In the genomic region with DNA sequence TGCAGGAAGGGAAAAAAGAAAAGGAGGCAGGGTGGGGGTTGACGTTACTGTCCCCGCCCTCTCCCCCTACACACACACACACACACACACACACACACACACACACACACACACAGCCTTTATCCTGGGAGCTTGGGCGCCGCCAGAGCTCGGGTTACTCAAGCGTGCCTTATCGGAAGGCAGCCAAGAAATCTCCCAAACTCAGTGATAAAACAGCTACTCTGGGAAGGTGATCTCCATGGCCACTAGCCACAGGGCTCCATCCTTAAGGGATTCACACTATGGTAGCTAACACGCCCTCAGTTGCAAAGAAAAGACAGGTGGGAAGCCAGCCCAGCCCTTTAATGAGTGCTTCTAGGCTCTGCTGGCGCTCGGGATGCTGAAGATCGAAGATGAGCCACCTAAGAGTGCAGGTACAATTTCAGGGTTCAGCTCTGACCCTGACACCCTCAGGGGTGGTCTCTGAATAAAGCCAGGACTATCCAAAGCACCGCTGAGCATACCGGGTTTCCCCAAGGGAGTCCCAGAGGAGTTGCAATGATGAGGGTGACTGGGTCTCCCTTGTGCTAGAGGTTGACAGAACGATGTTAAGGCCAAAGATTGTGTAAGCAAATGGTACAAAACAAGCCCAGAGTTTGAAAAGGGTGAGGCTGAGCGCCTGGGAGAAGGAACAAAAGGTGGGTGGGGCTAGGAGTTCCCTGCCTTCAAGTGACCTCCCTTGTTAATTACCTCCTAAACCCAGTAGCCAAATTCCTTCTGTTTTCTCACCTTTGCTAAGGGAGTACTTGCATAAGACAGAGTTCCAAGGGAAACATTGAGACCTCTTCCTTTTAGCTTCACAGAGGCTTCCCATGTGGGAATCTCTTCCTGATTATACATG, we compare ENCODE assay signal across 9 mouse cellular contexts. TPM values are rescaled to one million over a fixed set of nuclear protein-coding genes. Genes with fewer than 3 reads are reported as not detected.
A peak's percentile ranks its signal among the peaks of the same experiment; 100 is the strongest.
DNase-seq lines count a peak whose midpoint lies in the region; ATAC-seq and TF ChIP-seq lines count a peak whose summit lies in the region.
"Had no signal": no experiment of that assay in that cellular context is flagged by ENCODE, and none has a peak within 500 bp of the region (broad histone marks: within the 10 kb centered on the region; RNA-seq: fewer than 3 reads in every experiment).

No protein-coding gene starts in this region.

- DNase-seq in heart, adult 11 months, result no peak
- peak; percentile 16 for DNase-seq in forebrain, embryonic 10.5 days (ENCODE audit: extremely low spot score, low spot score)
- no peak for DNase-seq in liver, embryonic 14.5 days (ENCODE audit: low read depth in 3 of 3, low spot score in 3 of 3)
- no peak for DNase-seq in yolk sac, embryonic 10.5 days (ENCODE audit: low spot score)
- DNase-seq in adipocyte (ENCODE audit: low spot score), result no peak

- H3K27me3 ChIP-seq in heart, embryonic 16.5 days (ENCODE audit: control insufficient read depth, insufficient read depth, low read length), result peaks cover 16% of the 10 kb centered on the region
- peaks cover 29% of the 10 kb centered on the region for H3K27me3 ChIP-seq in forebrain, embryonic 10.5 days (ENCODE audit: poor library complexity, severe bottlenecking)
- peaks cover 16% of the 10 kb centered on the region for H3K27me3 ChIP-seq in kidney, embryonic 15.5 days
- H3K27me3 ChIP-seq in liver, embryonic 14.5 days (ENCODE audit: control insufficient read depth, insufficient read depth, low read length), result peaks cover 8% of the 10 kb centered on the region
- 0 out of 2 replicates have a peak, but pooled peaks cover 4% of the 10 kb centered on the region for H3K27me3 ChIP-seq in small intestine, adult 2 months (ENCODE audit: control insufficient read depth, insufficient read depth, low read length)

- 0 out of 2 replicates have a peak, but pooled peaks have one; percentile 32 for ATAC-seq in heart, embryonic 16.5 days (replicated peaks; ENCODE audit: extremely low read depth, insufficient read depth, low FRiP score)
- peak; percentile 66 for ATAC-seq in kidney, embryonic 15.5 days (replicated peaks; ENCODE audit: low FRiP score)
- no peak for ATAC-seq in liver, embryonic 14.5 days (ENCODE audit: insufficient read depth)

- TF ChIP-seq POLR2A in small intestine, adult 2 months (IDR thresholded peaks at IDR 0.05; ENCODE audit: low read depth, low read length), result no peak

- H3K9ac ChIP-seq in heart, embryonic 16.5 days (ENCODE audit: low read length), result no peak overlapping the region
- no peak overlapping the region for H3K9ac ChIP-seq in kidney, embryonic 15.5 days
- no peak overlapping the region for H3K9ac ChIP-seq in liver, embryonic 14.5 days (replicated peaks)

- no peak overlapping the region for H3K27ac ChIP-seq in heart, embryonic 16.5 days (ENCODE audit: low read length)
- H3K27ac ChIP-seq in forebrain, embryonic 10.5 days, result no peak overlapping the region
- no peak overlapping the region for H3K27ac ChIP-seq in kidney, embryonic 15.5 days
- no peak overlapping the region for H3K27ac ChIP-seq in liver, embryonic 14.5 days
- H3K27ac ChIP-seq in small intestine, adult 2 months (ENCODE audit: insufficient read depth, low read depth, low read length), result no peak overlapping the region

- TF ChIP-seq CTCF in liver, embryonic 14.5 days (IDR thresholded peaks at IDR 0.05; ENCODE audit: low read depth), result no peak
- TF ChIP-seq CTCF in small intestine, adult 2 months (IDR thresholded peaks at IDR 0.05; ENCODE audit: extremely low read depth, insufficient read length, insufficient replicate concordance, low read depth, low read length), result no peak

- peaks cover 2% of the 10 kb centered on the region; the same call in 1 of the 2 replicates for H3K4me1 ChIP-seq in heart, embryonic 16.5 days (ENCODE audit: control insufficient read depth, insufficient read depth, low read length)
- H3K4me1 ChIP-seq in forebrain, embryonic 10.5 days, result peaks cover 19% of the 10 kb centered on the region
- peaks cover 14% of the 10 kb centered on the region; the same call in 1 of the 2 replicates for H3K4me1 ChIP-seq in kidney, embryonic 15.5 days
- no peaks in the 10 kb centered on the region for H3K4me1 ChIP-seq in liver, embryonic 14.5 days (replicated peaks; ENCODE audit: control insufficient read depth in 2 of 2, insufficient read depth in 2 of 2, low read length in 1 of 2)
- peaks cover 2% of the 10 kb centered on the region; the same call in 1 of the 2 replicates for H3K4me1 ChIP-seq in small intestine, adult 2 months (ENCODE audit: control insufficient read depth, insufficient read depth, insufficient read length, low read length)

- no peaks in the 10 kb centered on the region for H3K36me3 ChIP-seq in heart, embryonic 16.5 days (ENCODE audit: control insufficient read depth, insufficient read depth)
- no peaks in the 10 kb centered on the region for H3K36me3 ChIP-seq in forebrain, embryonic 10.5 days (replicated peaks)
- no peaks in the 10 kb centered on the region for H3K36me3 ChIP-seq in kidney, embryonic 15.5 days
- no peaks in the 10 kb centered on the region for H3K36me3 ChIP-seq in liver, embryonic 14.5 days (replicated peaks; ENCODE audit: control insufficient read depth, insufficient read depth, low read depth)
- no peaks in the 10 kb centered on the region for H3K36me3 ChIP-seq in small intestine, adult 2 months (ENCODE audit: control insufficient read depth, insufficient read depth, low read length)
- H3K36me3 ChIP-seq: G1E had no signal

- H3K9me3 ChIP-seq in heart, embryonic 16.5 days (replicated peaks; ENCODE audit: control insufficient read depth, low read length), result no peaks in the 10 kb centered on the region
- no peaks in the 10 kb centered on the region for H3K9me3 ChIP-seq in forebrain, embryonic 10.5 days
- H3K9me3 ChIP-seq in kidney, embryonic 15.5 days (replicated peaks), result no peaks in the 10 kb centered on the region
- H3K9me3 ChIP-seq in liver, embryonic 14.5 days (ENCODE audit: control insufficient read depth, low read length), result no peaks in the 10 kb centered on the region

- TF ChIP-seq EP300 in liver, embryonic 14.5 days (IDR thresholded peaks at IDR 0.05; ENCODE audit: low read depth), result no peak

- peak overlapping the region; percentile 70 for H3K4me2 ChIP-seq in heart, embryonic 16.5 days (ENCODE audit: low read depth, low read length)
- H3K4me2 ChIP-seq in kidney, embryonic 15.5 days, result peak overlapping the region; percentile 91
- peak overlapping the region; percentile 24 for H3K4me2 ChIP-seq in liver, embryonic 14.5 days (ENCODE audit: low read depth)

- 8% methylated on average over 13 of the region's 15 CpGs for WGBS in heart, embryonic 16.5 days
- 4% methylated on average over 13 of the region's 15 CpGs for WGBS in forebrain, embryonic 10.5 days
- WGBS in kidney, embryonic 15.5 days, result 2% methylated on average over 13 of the region's 15 CpGs
- WGBS in liver, embryonic 14.5 days (ENCODE audit: insufficient replicate concordance), result 6% methylated on average over 15 of the region's 15 CpGs
- WGBS in small intestine, adult 2 months, result 4% methylated on average over 15 of the region's 15 CpGs

- H3K4me3 ChIP-seq in heart, embryonic 16.5 days (ENCODE audit: low read length), result peak overlapping the region; percentile 55
- peak overlapping the region; percentile 67 for H3K4me3 ChIP-seq in forebrain, embryonic 10.5 days
- peak overlapping the region; percentile 52 for H3K4me3 ChIP-seq in kidney, embryonic 15.5 days (replicated peaks)
- no peak overlapping the region for H3K4me3 ChIP-seq in liver, embryonic 14.5 days (ENCODE audit: insufficient read depth in 1 of 2, low read depth in 2 of 2, low read length in 2 of 2)
- 0 out of 2 replicates have a peak overlapping the region, but pooled peaks have one; percentile 3 for H3K4me3 ChIP-seq in small intestine, adult 2 months (ENCODE audit: low read depth, low read length)

RNA-seq across cellular contexts. Expression of a gene that starts 0.7 kb away (rescaled TPM):
- 1.7 and 2.9 TPM in 2 replicates for polyA plus RNA-seq in heart, embryonic 16.5 days (2015; fragmentation: Nextera tagmentation; extraction: Ambion mirVana)
- 0.22 and 0.41 TPM in 2 replicates for polyA plus RNA-seq in forebrain, embryonic 10.5 days (2016; fragmentation: Nextera tagmentation; extraction: Ambion mirVana)
- polyA plus RNA-seq in kidney, embryonic 15.5 days (2015; fragmentation: Nextera tagmentation; extraction: Ambion mirVana), result 1.5 and 2.0 TPM in 2 replicates
- polyA plus RNA-seq in liver, embryonic 14.5 days (2012; rRNA removed), result 0.01 and 0.02 TPM in 2 replicates
- 0.03 and 0.09 TPM in 2 replicates for polyA plus RNA-seq in liver, embryonic 14.5 days (2014; fragmentation: Nextera tagmentation; extraction: Ambion mirVana)
- not detected in 2 replicates for polyA plus RNA-seq in small intestine, adult 2 months (2012; rRNA removed)
- polyA plus RNA-seq: G1E had no signal

Comparison
In these comparisons a context has a peak if more than half of its experiments do, and no peak if none do; other contexts are left out.
1. H3K4me2 ChIP-seq: peak in every context shown above with its lines; median percentile 91 in kidney, embryonic 15.5 days; 70 in heart, embryonic 16.5 days; 24 in liver, embryonic 14.5 days.
2. H3K4me3 ChIP-seq: peak in heart, embryonic 16.5 days (single experiment), forebrain, embryonic 10.5 days (single experiment), kidney, embryonic 15.5 days (single experiment) and small intestine, adult 2 months (single experiment); none in liver, embryonic 14.5 days (0 of 2).